Mouse (Mus musculus) bone marrow macrophage, adult 2 months (primary cell): ENCODE measurements around the gene Angptl4.

Experiments used
- CTCF ChIP-seq: IDR thresholded peaks from 2 replicates; pipeline ENCODE4 v1.5.1; 2012; ENCODE audit warnings: low read depth, mild to moderate bottlenecking, low read length, moderate library complexity
- POLR2A ChIP-seq: IDR thresholded peaks from 2 replicates; pipeline ENCODE4 v1.6.1; 2012; ENCODE audit warnings: mild to moderate bottlenecking, low read depth, low read length, borderline replicate concordance

DNA sequence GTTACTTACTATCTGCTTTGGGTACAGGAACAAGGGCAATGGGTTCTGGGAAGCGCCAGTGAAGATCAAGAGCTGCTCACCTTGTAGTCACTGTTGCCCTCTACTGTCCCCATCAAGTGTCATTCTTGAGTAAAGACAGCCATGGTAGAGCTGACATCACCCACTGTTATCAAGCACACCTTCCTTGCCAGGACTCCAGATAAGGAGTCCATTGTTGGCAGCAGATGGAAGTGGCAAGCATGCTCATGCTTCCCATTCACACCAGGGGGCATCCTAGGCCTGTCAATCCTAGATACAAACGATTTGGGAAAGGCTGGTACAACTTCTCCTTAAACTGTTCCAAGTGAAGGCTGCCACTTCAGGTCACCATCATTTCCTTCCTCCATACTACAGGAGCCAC, 35.6 kb downstream of the Angptl4 start:
- peak; percentile 51; the same call in 1 of the 2 replicates for TF ChIP-seq CTCF
- no peak for TF ChIP-seq POLR2A
